8 mouse cellular contexts compared by ENCODE assay signal in genomic region chr14:46787787-46788504, GRCm38 (mm10). TPM values are rescaled to one million over a fixed set of nuclear protein-coding genes. Genes with fewer than 3 reads are reported as not detected.
DNase-seq lines count a peak whose midpoint lies in the region; ATAC-seq and TF ChIP-seq lines count a peak whose summit lies in the region.

Gene Cnih1, minus strand, starts transcription at chr14:46788411.

- peaks cover 0 to 15% of the 10 kb centered on the region in 2 experiments for H3K36me3 ChIP-seq in CH12.LX (replicated peaks in 1 of 2; ENCODE audit: control insufficient read depth in 1 of 2, insufficient read depth in 1 of 2, low read length in 1 of 2)
- peaks cover 17% of the 10 kb centered on the region; the same call in 1 of the 2 replicates for H3K36me3 ChIP-seq in forebrain, embryonic 12.5 days (replicated peaks)
- peaks cover 9% of the 10 kb centered on the region for H3K36me3 ChIP-seq in heart, postnatal 0 days (replicated peaks; ENCODE audit: control insufficient read depth, insufficient read depth, low read length)
- H3K36me3 ChIP-seq in liver, embryonic 16.5 days (ENCODE audit: control insufficient read depth, insufficient read depth), result no peaks in the 10 kb centered on the region
- H3K36me3 ChIP-seq in neural tube, embryonic 13.5 days, result peaks cover 8% of the 10 kb centered on the region
- no peaks in the 10 kb centered on the region for H3K36me3 ChIP-seq in testis, adult 2 months (ENCODE audit: control insufficient read depth, insufficient read depth, low read length)

- WGBS in forebrain, embryonic 12.5 days, result under 1% methylated on average over 81 of the region's 86 CpGs
- under 1% methylated on average over 69 of the region's 86 CpGs for WGBS in heart, postnatal 0 days
- WGBS in liver, embryonic 16.5 days (ENCODE audit: insufficient replicate concordance), result under 1% methylated on average over 85 of the region's 86 CpGs
- WGBS in neural tube, embryonic 13.5 days, result under 1% methylated on average over 79 of the region's 86 CpGs

- in situ Hi-C loops in CH12.LX (cut with MboI; ENCODE audit: low pct_ligation_motif_present, low pct_unique_long_range_greater_than_20kb, low sequenced_read_pairs), result no loop called here

- ATAC-seq in forebrain, embryonic 12.5 days (ENCODE audit: low FRiP score), result peak; percentile 97
- peak; percentile 97 for ATAC-seq in heart, postnatal 0 days (ENCODE audit: insufficient read depth, low read depth)
- ATAC-seq in liver, embryonic 16.5 days (ENCODE audit: low read depth), result peak; percentile 96
- peak; percentile 97 for ATAC-seq in neural tube, embryonic 13.5 days (ENCODE audit: low read depth)

- peak within 1 kb of the TSS; percentile 70 to 92 (median 90) for H3K4me3 ChIP-seq in CH12.LX (replicated peaks in 1 of 3; ENCODE audit: low read depth in 2 of 3, low read length in 2 of 3, poor library complexity in 1 of 3)
- peak within 1 kb of the TSS; percentile 99 for H3K4me3 ChIP-seq in forebrain, embryonic 12.5 days (replicated peaks)
- H3K4me3 ChIP-seq in heart, postnatal 0 days (ENCODE audit: low read depth, low read length), result peak within 1 kb of the TSS; percentile 98
- H3K4me3 ChIP-seq in liver, embryonic 16.5 days (ENCODE audit: low read depth, low read length), result peak within 1 kb of the TSS; percentile 99
- H3K4me3 ChIP-seq in neural tube, embryonic 13.5 days, result peak within 1 kb of the TSS; percentile 65
- H3K4me3 ChIP-seq in testis, adult 2 months (ENCODE audit: control insufficient read depth, low read depth, low read length), result peak within 1 kb of the TSS; percentile 98

- peak; percentile 87 for TF ChIP-seq POLR2A in CH12.LX (IDR thresholded peaks at IDR 0.05; ENCODE audit: low read depth, low read length)
- TF ChIP-seq POLR2A in testis, adult 2 months (IDR thresholded peaks at IDR 0.05; ENCODE audit: control insufficient read depth, low read depth, low read length), result peak; percentile 50

- no peak for TF ChIP-seq EP300 in CH12.LX (IDR thresholded peaks at IDR 0.05; ENCODE audit: low read length)
- no peak for TF ChIP-seq EP300 in heart, postnatal 0 days (IDR thresholded peaks at IDR 0.05; ENCODE audit: low read depth)

- H3K4me2 ChIP-seq in CH12.LX (ENCODE audit: insufficient read depth, low read depth, poor library complexity, severe bottlenecking), result peak within 1 kb of the TSS; percentile 66
- peak within 1 kb of the TSS; percentile 70 for H3K4me2 ChIP-seq in forebrain, embryonic 12.5 days
- H3K4me2 ChIP-seq in heart, postnatal 0 days (ENCODE audit: low read depth, low read length), result peak within 1 kb of the TSS; percentile 83
- H3K4me2 ChIP-seq in liver, embryonic 16.5 days (ENCODE audit: low read depth, low read length), result peak within 1 kb of the TSS; percentile 91
- H3K4me2 ChIP-seq in neural tube, embryonic 13.5 days, result peak within 1 kb of the TSS; percentile 72

- H3K27me3 ChIP-seq in CH12.LX (replicated peaks), result no peaks in the 10 kb centered on the region
- no peaks in the 10 kb centered on the region for H3K27me3 ChIP-seq in forebrain, embryonic 12.5 days
- no peaks in the 10 kb centered on the region for H3K27me3 ChIP-seq in heart, postnatal 0 days (ENCODE audit: control insufficient read depth, insufficient read depth, low read length)
- H3K27me3 ChIP-seq in liver, embryonic 16.5 days (ENCODE audit: control insufficient read depth, insufficient read depth, low read depth, low read length), result no peaks in the 10 kb centered on the region
- no peaks in the 10 kb centered on the region for H3K27me3 ChIP-seq in neural tube, embryonic 13.5 days
- H3K27me3 ChIP-seq in testis, adult 2 months (ENCODE audit: control insufficient read depth, insufficient read depth, low read length), result no peaks in the 10 kb centered on the region

- peak within 1 kb of the TSS; percentile 75 for H3K27ac ChIP-seq in CH12.LX (ENCODE audit: insufficient read depth, low read depth)
- peak within 1 kb of the TSS; percentile 98 for H3K27ac ChIP-seq in forebrain, embryonic 12.5 days
- peak within 1 kb of the TSS; percentile 98 for H3K27ac ChIP-seq in heart, postnatal 0 days (ENCODE audit: low read depth)
- H3K27ac ChIP-seq in liver, embryonic 16.5 days (ENCODE audit: low read length), result peak within 1 kb of the TSS; percentile 93
- H3K27ac ChIP-seq in neural tube, embryonic 13.5 days (replicated peaks), result peak within 1 kb of the TSS; percentile 96
- peak within 1 kb of the TSS; percentile 94 for H3K27ac ChIP-seq in testis, adult 2 months (ENCODE audit: control insufficient read depth, insufficient read depth, low read depth, low read length)

- peak; percentile 84 for DNase-seq in CH12.LX (ENCODE audit: extremely low read depth)
- peak; percentile 84 for DNase-seq in c-Kit-positive CD71-positive TER-119-negative erythroid progenitor cells, embryonic 14.5 days (ENCODE audit: low read depth)
- DNase-seq in heart, postnatal 0 days (ENCODE audit: low spot score), result peak; percentile 89
- DNase-seq in kidney, postnatal 4 days, result peak; percentile 92 to 94

- H3K4me1 ChIP-seq in CH12.LX (ENCODE audit: control insufficient read depth in 1 of 2, insufficient read depth in 2 of 2), result peaks cover 5 to 54% of the 10 kb centered on the region in 2 experiments
- H3K4me1 ChIP-seq in forebrain, embryonic 12.5 days, result peaks cover 16% of the 10 kb centered on the region
- peaks cover 10% of the 10 kb centered on the region for H3K4me1 ChIP-seq in heart, postnatal 0 days (ENCODE audit: control insufficient read depth, insufficient read depth)
- H3K4me1 ChIP-seq in liver, embryonic 16.5 days (ENCODE audit: control insufficient read depth, low read depth, low read length), result peaks cover 30% of the 10 kb centered on the region
- H3K4me1 ChIP-seq in neural tube, embryonic 13.5 days (replicated peaks), result peaks cover 29% of the 10 kb centered on the region
- H3K4me1 ChIP-seq in testis, adult 2 months (ENCODE audit: control insufficient read depth, insufficient read depth, low read length), result peaks cover 3% of the 10 kb centered on the region; the same call in 1 of the 2 replicates

- H3K9ac ChIP-seq in CH12.LX (ENCODE audit: insufficient read depth, low read depth), result peak within 1 kb of the TSS; percentile 91
- H3K9ac ChIP-seq in forebrain, embryonic 12.5 days, result peak within 1 kb of the TSS; percentile 98
- H3K9ac ChIP-seq in heart, postnatal 0 days (replicated peaks; ENCODE audit: low read depth, low read length), result peak within 1 kb of the TSS; percentile 97
- H3K9ac ChIP-seq in liver, embryonic 16.5 days (ENCODE audit: low read depth, low read length), result peak within 1 kb of the TSS; percentile 97
- peak within 1 kb of the TSS; percentile 93 for H3K9ac ChIP-seq in neural tube, embryonic 13.5 days

- peak in 1 of 2 experiments; percentile 79; a peak in 2 of 4 replicates for TF ChIP-seq CTCF in CH12.LX (conservative IDR thresholded peaks at IDR 0.05 in 1 of 2, IDR thresholded peaks at IDR 0.05 in 1 of 2; ENCODE audit: low read depth in 2 of 2, low read length in 2 of 2)
- peak; percentile 78 for TF ChIP-seq CTCF in heart, postnatal 0 days (IDR thresholded peaks at IDR 0.05; ENCODE audit: low read depth)
- peak; percentile 52 for TF ChIP-seq CTCF in testis, adult 2 months (IDR thresholded peaks at IDR 0.05; ENCODE audit: control insufficient read depth, insufficient read depth, insufficient replicate concordance, low read depth, low read length)

- no peak; the same call in 1 of the 2 replicates for TF ChIP-seq RAD21 in CH12.LX (IDR thresholded peaks at IDR 0.05; ENCODE audit: low read depth, low read length)

- no peaks in the 10 kb centered on the region for H3K9me3 ChIP-seq in CH12.LX (replicated peaks; ENCODE audit: low read length)
- no peaks in the 10 kb centered on the region for H3K9me3 ChIP-seq in forebrain, embryonic 12.5 days
- H3K9me3 ChIP-seq in heart, postnatal 0 days (replicated peaks; ENCODE audit: control insufficient read depth, low read length), result no peaks in the 10 kb centered on the region
- H3K9me3 ChIP-seq in liver, embryonic 16.5 days (replicated peaks; ENCODE audit: control insufficient read depth, low read length), result no peaks in the 10 kb centered on the region
- no peaks in the 10 kb centered on the region for H3K9me3 ChIP-seq in neural tube, embryonic 13.5 days

- peaks cover 44% of the 10 kb centered on the region for H3K79me2 ChIP-seq in CH12.LX (replicated peaks; ENCODE audit: control insufficient read depth, extremely low read depth, insufficient read depth, poor library complexity, severe bottlenecking)

- dilution Hi-C loops in CH12.LX (cut with MboI; ENCODE audit: extremely low pct_ligation_motif_present, extremely low pct_unique_long_range_greater_than_20kb, low sequenced_read_pairs), result no loop called here

TF ChIP-seq in CH12.LX, 34 proteins besides CTCF, POLR2A, EP300 and RAD21 (continues in another document):
- TF ChIP-seq MEF2A (IDR thresholded peaks at IDR 0.05; ENCODE audit: borderline replicate concordance, low read depth, low read length) (peak; percentile 19; the same call in 1 of the 2 replicates), MAZ (IDR thresholded peaks at IDR 0.05; ENCODE audit: low read depth, low read length) (no peak), HCFC1 (IDR thresholded peaks at IDR 0.05; ENCODE audit: low read depth, low read length) (peak; percentile 75), UBTF (IDR thresholded peaks at IDR 0.05; ENCODE audit: low read depth, low read length) (peak; percentile 92; the same call in 1 of the 2 replicates), SMC3 (IDR thresholded peaks at IDR 0.05; ENCODE audit: low read depth, low read length) (peak; percentile 24; the same call in 1 of the 2 replicates), MXI1 (IDR thresholded peaks at IDR 0.05; ENCODE audit: low read depth, low read length) (no peak), SIN3A (IDR thresholded peaks at IDR 0.05; ENCODE audit: low read length) (peak; percentile 29), TCF12 (IDR thresholded peaks at IDR 0.05; ENCODE audit: low read depth, low read length) (peak; percentile 88), NRF1 (IDR thresholded peaks at IDR 0.05; ENCODE audit: low read depth, low read length) (peak; percentile 96), ZKSCAN1 (IDR thresholded peaks at IDR 0.05; ENCODE audit: borderline replicate concordance, low read depth, low read length) (no peak), NELFE (IDR thresholded peaks at IDR 0.05; ENCODE audit: low read depth, low read length) (peak; percentile 83), ZMIZ1 (IDR thresholded peaks at IDR 0.05; ENCODE audit: low read depth, low read length) (peak; percentile 71; the same call in 1 of the 2 replicates)

RNA-seq across cellular contexts. Expression of gene Cnih1, which starts in this region (rescaled TPM):
- total RNA-seq in CH12.LX (2012; rRNA removed), result 68.9 and 69.2 TPM in 2 replicates
- 190 and 191 TPM in 2 replicates for total RNA-seq in CH12.LX (2014; rRNA removed)
- polyA plus RNA-seq in CH12.LX (2012; ENCODE audit: insufficient read length, low read depth), result 125 and 185 TPM in 2 replicates
- polyA plus RNA-seq in forebrain, embryonic 12.5 days (2016; fragmentation: Nextera tagmentation; extraction: Ambion mirVana), result 176 and 181 TPM in 2 replicates
- total RNA-seq in heart, postnatal 0 days (2014; rRNA removed; ENCODE audit: low replicate concordance), result 92.7 and 103 TPM in 2 replicates
- 131 and 133 TPM in 2 replicates for polyA plus RNA-seq in heart, postnatal 0 days (2015; fragmentation: Nextera tagmentation; extraction: Ambion mirVana)
- 73.6 and 76.3 TPM in 2 replicates for polyA plus RNA-seq in liver, embryonic 16.5 days (2015; fragmentation: Nextera tagmentation; extraction: Ambion mirVana)
- polyA plus RNA-seq in neural tube, embryonic 13.5 days (2015; fragmentation: Nextera tagmentation; extraction: Ambion mirVana), result 220 and 232 TPM in 2 replicates
- 9.9 and 10.1 TPM in 2 replicates for polyA plus RNA-seq in testis, adult 2 months (2012; rRNA removed)

Comparison
In these comparisons a context has a peak if more than half of its experiments do, and no peak if none do; other contexts are left out.
1. Peak in every context shown above with its lines: DNase-seq, ATAC-seq, H3K4me3 ChIP-seq and H3K27ac ChIP-seq.